Mouse (Mus musculus): ENCODE measurements at regions not wholly inside any gene's neighbourhood (a gene's known extent, or its start where the extent isn't known, plus 50 kb on each side); places are given as distances from the start of the nearest gene placed in this dataset.

DNA sequence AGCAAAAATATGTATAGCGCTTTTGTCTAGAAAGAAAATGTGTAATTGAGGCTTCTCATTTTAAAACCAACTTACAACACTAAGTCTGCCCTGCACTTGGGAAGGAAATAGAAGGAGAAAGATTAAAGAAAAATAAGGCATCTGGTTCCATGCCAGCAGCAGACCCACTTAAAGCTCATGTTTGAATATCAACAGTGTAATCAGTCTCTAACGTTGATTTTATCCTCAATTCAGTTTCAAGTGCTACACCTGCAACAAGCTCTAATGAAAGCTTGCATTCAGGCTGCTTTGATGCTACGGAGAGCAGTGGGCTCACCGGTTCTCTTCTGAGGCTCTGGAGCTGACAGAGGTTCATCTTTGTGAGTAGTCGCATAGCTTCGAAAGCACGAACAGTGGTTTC is 406.6 kb upstream of the Map3k7 start:
- H3K4me3 ChIP-seq, result no peak overlapping the region
- no peaks in the 10 kb centered on the region for H3K27me3 ChIP-seq (ENCODE audit: control insufficient read depth, insufficient read depth, insufficient read length)
- H3ac ChIP-seq (ENCODE audit: control insufficient read depth, insufficient read length), result no peak overlapping the region
- TF ChIP-seq POLR2AphosphoS2 (IDR thresholded peaks at IDR 0.05; ENCODE audit: insufficient read length, low read depth), result no peak
- no peak for TF ChIP-seq MAX (IDR thresholded peaks at IDR 0.05; ENCODE audit: low read depth)
- no peak for TF ChIP-seq E2F4 (IDR thresholded peaks at IDR 0.05; ENCODE audit: insufficient read depth)
- TF ChIP-seq MYOD1 (IDR thresholded peaks at IDR 0.05; ENCODE audit: control insufficient read depth in 1 of 3, insufficient read length in 2 of 3, low read depth in 2 of 3), result no peak
- TF ChIP-seq MYOG (IDR thresholded peaks at IDR 0.05; ENCODE audit: control insufficient read depth in 1 of 3, insufficient read depth in 1 of 3, insufficient read length in 2 of 3, low read depth in 2 of 3), result no peak
- no peak for TF ChIP-seq CEBPB (IDR thresholded peaks at IDR 0.05; ENCODE audit: insufficient read depth, poor library complexity, severe bottlenecking)
- no peak for TF ChIP-seq TCF3 (IDR thresholded peaks at IDR 0.05; ENCODE audit: insufficient read length, low read depth)
- no peak for TF ChIP-seq POLR2A (IDR thresholded peaks at IDR 0.05; ENCODE audit: insufficient read length, low read depth)
- no peak for TF ChIP-seq SRF (IDR thresholded peaks at IDR 0.05; ENCODE audit: control insufficient read depth, insufficient read length, low read depth)
- TF ChIP-seq USF1 (IDR thresholded peaks at IDR 0.05; ENCODE audit: low read depth), result no peak
- no peak for TF ChIP-seq REST (IDR thresholded peaks at IDR 0.05; ENCODE audit: insufficient read depth, insufficient read length)
- no peak for TF ChIP-seq TCF12 (IDR thresholded peaks at IDR 0.05; ENCODE audit: insufficient read depth, poor library complexity, severe bottlenecking)
- H3K79me2 ChIP-seq (ENCODE audit: control insufficient read depth, insufficient read depth), result no peaks in the 10 kb centered on the region
- no peaks in the 10 kb centered on the region for H3K36me3 ChIP-seq (ENCODE audit: control insufficient read depth, insufficient read depth)
- no peak overlapping the region for H3K4me2 ChIP-seq (ENCODE audit: low read depth)

DNA sequence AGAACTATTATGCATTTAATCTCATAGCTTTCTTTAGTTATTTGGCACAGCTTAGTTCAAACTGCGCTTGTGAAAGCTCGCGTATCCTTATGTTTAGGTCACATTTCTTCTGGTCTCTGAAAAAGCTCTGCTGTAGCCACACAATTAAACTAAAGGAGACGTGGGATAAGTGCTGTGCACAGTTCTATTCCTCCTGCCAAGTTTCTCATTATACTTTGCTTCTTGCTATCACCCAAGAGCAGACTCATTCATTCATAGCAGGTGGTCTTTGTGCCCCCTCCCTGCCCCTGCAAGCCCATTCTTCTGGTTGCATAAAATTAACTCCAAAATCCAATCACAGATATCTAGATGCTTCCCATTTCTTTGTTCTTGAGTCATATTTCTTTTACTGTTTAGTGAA is 403.6 kb upstream of the Map3k7 start:
- Histone ChIP-seq H3K79me2 (ENCODE audit: control insufficient read depth, insufficient read depth) (no peaks in the 10 kb centered on the region), H3K4me2 (ENCODE audit: low read depth) (no peak overlapping the region), H3K36me3 (ENCODE audit: control insufficient read depth, insufficient read depth) (no peaks in the 10 kb centered on the region), H3K27me3 (ENCODE audit: control insufficient read depth, insufficient read depth, insufficient read length) (no peaks in the 10 kb centered on the region), H3K4me3 (no peak overlapping the region), H3ac (ENCODE audit: control insufficient read depth, insufficient read length) (no peak overlapping the region)
- TF ChIP-seq MYOG (IDR thresholded peaks at IDR 0.05; ENCODE audit: control insufficient read depth in 1 of 3, insufficient read depth in 1 of 3, insufficient read length in 2 of 3, low read depth in 2 of 3) (no peak), CEBPB (IDR thresholded peaks at IDR 0.05; ENCODE audit: insufficient read depth, poor library complexity, severe bottlenecking) (no peak), E2F4 (IDR thresholded peaks at IDR 0.05; ENCODE audit: insufficient read depth) (no peak), POLR2A (IDR thresholded peaks at IDR 0.05; ENCODE audit: insufficient read length, low read depth) (no peak), POLR2AphosphoS2 (IDR thresholded peaks at IDR 0.05; ENCODE audit: insufficient read length, low read depth) (no peak), TCF3 (IDR thresholded peaks at IDR 0.05; ENCODE audit: insufficient read length, low read depth) (no peak), MYOD1 (IDR thresholded peaks at IDR 0.05; ENCODE audit: control insufficient read depth in 1 of 3, insufficient read length in 2 of 3, low read depth in 2 of 3) (no peak), MAX (IDR thresholded peaks at IDR 0.05; ENCODE audit: low read depth) (no peak), REST (IDR thresholded peaks at IDR 0.05; ENCODE audit: insufficient read depth, insufficient read length) (no peak), TCF12 (IDR thresholded peaks at IDR 0.05; ENCODE audit: insufficient read depth, poor library complexity, severe bottlenecking) (no peak), USF1 (IDR thresholded peaks at IDR 0.05; ENCODE audit: low read depth) (no peak), SRF (IDR thresholded peaks at IDR 0.05; ENCODE audit: control insufficient read depth, insufficient read length, low read depth) (no peak)

DNA sequence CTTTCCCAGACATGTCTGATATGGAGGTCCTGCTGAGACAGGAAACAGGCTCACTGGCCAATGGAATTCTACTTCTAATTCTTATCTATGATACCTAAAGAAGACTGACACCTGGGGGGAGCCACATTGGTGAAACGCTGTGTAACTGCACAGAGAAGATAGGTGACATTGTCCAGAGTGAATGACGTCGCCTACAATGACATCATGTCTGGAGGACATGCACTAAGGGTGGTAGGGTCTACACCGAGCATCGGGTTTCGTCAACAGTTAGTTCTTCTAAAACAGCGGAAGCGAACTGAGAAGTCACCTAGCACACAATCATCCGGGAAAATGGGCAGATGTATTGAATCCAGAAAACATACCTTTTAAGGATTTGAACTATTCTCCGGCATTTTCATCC is 402.7 kb upstream of the Map3k7 start:
- H3K4me3 ChIP-seq, result no peak overlapping the region
- TF ChIP-seq POLR2AphosphoS2 (IDR thresholded peaks at IDR 0.05; ENCODE audit: insufficient read length, low read depth) (no peak), TCF12 (IDR thresholded peaks at IDR 0.05; ENCODE audit: insufficient read depth, poor library complexity, severe bottlenecking) (no peak), MAX (IDR thresholded peaks at IDR 0.05; ENCODE audit: low read depth) (no peak), MYOG (IDR thresholded peaks at IDR 0.05; ENCODE audit: control insufficient read depth in 1 of 3, insufficient read depth in 1 of 3, insufficient read length in 2 of 3, low read depth in 2 of 3) (no peak), E2F4 (IDR thresholded peaks at IDR 0.05; ENCODE audit: insufficient read depth) (no peak), POLR2A (IDR thresholded peaks at IDR 0.05; ENCODE audit: insufficient read length, low read depth) (no peak), SRF (IDR thresholded peaks at IDR 0.05; ENCODE audit: control insufficient read depth, insufficient read length, low read depth) (no peak)
- peak overlapping the region; percentile 65 for H3K4me2 ChIP-seq (ENCODE audit: low read depth)
- H3ac ChIP-seq (ENCODE audit: control insufficient read depth, insufficient read length), result no peak overlapping the region
- H3K27me3 ChIP-seq (ENCODE audit: control insufficient read depth, insufficient read depth, insufficient read length), result no peaks in the 10 kb centered on the region
- no peaks in the 10 kb centered on the region for H3K36me3 ChIP-seq (ENCODE audit: control insufficient read depth, insufficient read depth)
- no peaks in the 10 kb centered on the region for H3K79me2 ChIP-seq (ENCODE audit: control insufficient read depth, insufficient read depth)

DNA sequence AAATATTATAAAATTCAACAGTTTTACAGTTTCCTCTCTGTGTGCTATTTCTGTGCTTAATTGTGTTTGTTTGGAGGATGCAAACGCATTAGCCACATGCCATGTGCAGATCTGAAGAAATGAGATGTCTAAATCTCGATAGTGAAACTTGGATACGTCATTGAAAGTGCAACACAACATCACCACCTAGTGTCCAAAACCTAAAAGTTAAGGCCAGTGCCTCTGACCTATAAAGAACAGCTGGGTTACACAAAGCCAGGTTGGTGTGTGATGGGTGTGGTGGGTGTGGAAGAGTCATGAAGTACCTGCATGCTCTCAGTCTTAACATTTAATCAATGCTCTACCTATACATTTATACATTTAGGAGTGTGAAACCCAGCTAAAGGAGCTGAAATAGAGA is 402.1 kb upstream of the Map3k7 start:
- Histone ChIP-seq H3K4me2 (ENCODE audit: low read depth) (peak overlapping the region; percentile 65), H3K36me3 (ENCODE audit: control insufficient read depth, insufficient read depth) (no peaks in the 10 kb centered on the region), H3ac (ENCODE audit: control insufficient read depth, insufficient read length) (no peak overlapping the region), H3K27me3 (ENCODE audit: control insufficient read depth, insufficient read depth, insufficient read length) (no peaks in the 10 kb centered on the region), H3K79me2 (ENCODE audit: control insufficient read depth, insufficient read depth) (no peaks in the 10 kb centered on the region), H3K4me3 (no peak overlapping the region)
- TF ChIP-seq MYOD1 (IDR thresholded peaks at IDR 0.05; ENCODE audit: control insufficient read depth in 1 of 3, insufficient read length in 2 of 3, low read depth in 2 of 3), result no peak
- no peak for TF ChIP-seq CEBPB (IDR thresholded peaks at IDR 0.05; ENCODE audit: insufficient read depth, poor library complexity, severe bottlenecking)
- TF ChIP-seq MYOG (IDR thresholded peaks at IDR 0.05; ENCODE audit: control insufficient read depth in 1 of 3, insufficient read depth in 1 of 3, insufficient read length in 2 of 3, low read depth in 2 of 3), result no peak
- no peak for TF ChIP-seq TCF12 (IDR thresholded peaks at IDR 0.05; ENCODE audit: insufficient read depth, poor library complexity, severe bottlenecking)
- no peak for TF ChIP-seq REST (IDR thresholded peaks at IDR 0.05; ENCODE audit: insufficient read depth, insufficient read length)
- no peak for TF ChIP-seq TCF3 (IDR thresholded peaks at IDR 0.05; ENCODE audit: insufficient read length, low read depth)
- TF ChIP-seq MAX (IDR thresholded peaks at IDR 0.05; ENCODE audit: low read depth), result no peak
- no peak for TF ChIP-seq POLR2AphosphoS2 (IDR thresholded peaks at IDR 0.05; ENCODE audit: insufficient read length, low read depth)
- TF ChIP-seq USF1 (IDR thresholded peaks at IDR 0.05; ENCODE audit: low read depth), result no peak
- no peak for TF ChIP-seq POLR2A (IDR thresholded peaks at IDR 0.05; ENCODE audit: insufficient read length, low read depth)
- TF ChIP-seq E2F4 (IDR thresholded peaks at IDR 0.05; ENCODE audit: insufficient read depth), result no peak
- TF ChIP-seq SRF (IDR thresholded peaks at IDR 0.05; ENCODE audit: control insufficient read depth, insufficient read length, low read depth), result no peak
